Mouse (Mus musculus) liver, embryonic 14.5 days (tissue): ENCODE data around the gene Dnah14. TPM values are rescaled to one million over a fixed set of nuclear protein-coding genes. Genes with fewer than 3 reads are reported as not detected.
A peak's percentile ranks its signal among the peaks of the same experiment; 100 is the strongest.

Experiments
- ATAC-seq: fragments of 200-750 bp; cut with Nextera tagmentation; 2 replicates; pipeline ENCODE4 v1.8.0; 2017; ENCODE audit warnings: moderate number of reproducible peaks, mild to moderate bottlenecking, moderate library complexity; ENCODE audit not compliant: insufficient read depth
- DNase-seq, 3 experiments: peaks; one replicate each; pipeline ENCODE4 v3.0.0-alpha.2; 2012 to 2013; ENCODE audit warnings: low read depth in 3 of 3, low spot score in 3 of 3
- H3K27ac ChIP-seq: fragments of 300-500 bp; sonication (generic); 2 replicates; pipeline ENCODE4 v1.5.1; 2014; ENCODE audit warnings: moderate library complexity, mild to moderate bottlenecking, control low read depth, inconsistent platforms
- H3K27me3 ChIP-seq: fragments of 300-500 bp; sonication (generic); 2 replicates; pipeline ENCODE4 v1.6.1; 2014; ENCODE audit warnings: mild to moderate bottlenecking, low read length, moderate library complexity; ENCODE audit not compliant: control insufficient read depth, insufficient read depth
- H3K36me3 ChIP-seq: fragments of 300-500 bp; sonication (generic); replicated peaks from 2 replicates; pipeline ENCODE4 v1.6.1; 2014; ENCODE audit warnings: low read depth; ENCODE audit not compliant: control insufficient read depth, insufficient read depth
- H3K4me1 ChIP-seq, 2 experiments: fragments of 200-500 bp in 1 of 2; fragments of 300-500 bp in 1 of 2; sonication (generic) in 1 of 2; replicated peaks; 2 replicates each; pipeline ENCODE4 v1.6.1; 2012 to 2014; ENCODE audit warnings: antibody characterized with exemption in 1 of 2, inconsistent platforms in 1 of 2, low read length in 1 of 2; ENCODE audit not compliant: control insufficient read depth in 2 of 2, insufficient read depth in 2 of 2
- H3K4me2 ChIP-seq: fragments of 300-500 bp; sonication (generic); 2 replicates; pipeline ENCODE4 v1.6.1; 2014; ENCODE audit warnings: low read depth, mild to moderate bottlenecking, control low read depth, moderate library complexity
- H3K4me3 ChIP-seq, 2 experiments: fragments of 200-500 bp in 1 of 2; fragments of 300-500 bp in 1 of 2; sonication (generic) in 1 of 2; 2 replicates each; pipeline ENCODE4 v1.5.1; 2012 to 2014; ENCODE audit warnings: low read depth in 2 of 2, low read length in 2 of 2, mild to moderate bottlenecking in 2 of 2, control low read depth in 1 of 2, inconsistent platforms in 1 of 2, moderate library complexity in 1 of 2; ENCODE audit not compliant: insufficient read depth in 1 of 2
- H3K9ac ChIP-seq: fragments of 300-500 bp; sonication (generic); replicated peaks from 2 replicates; pipeline ENCODE4 v1.6.1; 2014; ENCODE audit warnings: mild to moderate bottlenecking, control low read depth, moderate library complexity
- H3K9me3 ChIP-seq: fragments of 300-500 bp; sonication (generic); 2 replicates; pipeline ENCODE4 v1.6.1; 2016; ENCODE audit warnings: low read length, mixed read lengths; ENCODE audit not compliant: control insufficient read depth
- CTCF ChIP-seq: IDR thresholded peaks from 2 replicates; pipeline ENCODE4 v1.5.1; 2016; ENCODE audit warnings: antibody characterized with exemption, low read depth, control low read depth
- EP300 ChIP-seq: IDR thresholded peaks from 2 replicates; pipeline ENCODE4 v1.6.1; 2016; ENCODE audit warnings: antibody characterized with exemption, low read depth
- WGBS: fragments of 180-500 bp; shearing (Covaris S2); extraction: QIAGEN DNeasy Blood & Tissue Kit; methylation state at CpG from one replicate; pipeline ENCODE4 v1.1.7; 2014; ENCODE audit not compliant: insufficient replicate concordance; 5-methylcytosine and 5-hydroxymethylcytosine counted together
- polyA plus RNA-seq, 2 experiments: library from polyadenylated mRNA; depleted of rRNA in 1 of 2; stranded (reverse) in 1 of 2; unstranded in 1 of 2; fragments of >200 nt; fragmentation: Nextera tagmentation in 1 of 2; extraction: Ambion mirVana in 1 of 2; gene quantifications; 2 replicates each; pipeline versions ENCODE4 v1.2.1 to v1.2.3; 2012 to 2014

The Dnah14 gene
- polyA plus RNA-seq, 2 experiments, result 0.03 to 5.0 TPM

DNA sequence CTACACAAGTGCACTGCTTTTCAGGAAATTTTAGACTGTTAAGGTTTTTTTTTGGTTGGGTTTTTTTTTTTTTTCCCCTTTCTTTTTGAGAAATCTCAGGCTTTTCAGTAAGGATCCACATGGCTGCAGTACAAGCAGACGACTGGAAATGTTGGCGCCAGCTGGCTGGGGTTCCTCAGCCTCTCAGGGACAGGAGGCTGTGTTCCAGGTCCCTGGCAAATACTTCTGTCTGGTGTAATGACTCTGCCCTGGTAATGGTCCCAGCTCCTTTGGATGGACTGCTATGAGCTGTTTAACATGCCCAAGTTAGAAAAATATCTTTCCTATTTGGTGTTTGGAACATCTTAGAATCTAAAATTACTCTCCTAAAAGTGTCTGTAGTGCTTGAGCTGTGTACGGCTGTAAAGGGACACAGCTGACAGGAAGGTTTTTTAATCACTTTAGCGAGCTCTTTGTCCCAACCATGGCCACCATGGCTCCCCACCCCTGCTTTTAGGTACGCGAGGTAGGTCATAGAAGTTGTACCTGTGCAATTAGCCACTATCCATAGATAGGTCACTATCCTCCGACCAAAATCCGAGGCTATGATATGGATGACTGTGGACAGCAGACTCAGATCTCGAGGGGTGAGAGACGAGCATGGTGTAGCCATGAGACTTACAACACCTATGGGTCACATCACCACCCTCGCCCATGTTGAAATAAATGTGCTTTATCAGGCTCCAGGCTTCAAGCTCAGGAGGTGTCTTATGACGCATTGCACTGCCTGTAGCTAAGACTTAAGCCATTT lies 275.4 kb downstream of the Dnah14 start:
- Histone ChIP-seq H3K4me3 (no peak overlapping the region), H3K9me3 (no peaks in the 10 kb centered on the region), H3K9ac (no peak overlapping the region), H3K27ac (no peak overlapping the region), H3K4me2 (no peak overlapping the region), H3K4me1 (no peaks in the 10 kb centered on the region), H3K36me3 (no peaks in the 10 kb centered on the region), H3K27me3 (no peaks in the 10 kb centered on the region; the same call in 1 of the 2 replicates)
- DNase-seq, result no peak
- ATAC-seq, result no peak
- no peak for TF ChIP-seq EP300
- TF ChIP-seq CTCF, result no peak
- WGBS, result 66% methylated on average over 12 of the region's 12 CpGs

DNA sequence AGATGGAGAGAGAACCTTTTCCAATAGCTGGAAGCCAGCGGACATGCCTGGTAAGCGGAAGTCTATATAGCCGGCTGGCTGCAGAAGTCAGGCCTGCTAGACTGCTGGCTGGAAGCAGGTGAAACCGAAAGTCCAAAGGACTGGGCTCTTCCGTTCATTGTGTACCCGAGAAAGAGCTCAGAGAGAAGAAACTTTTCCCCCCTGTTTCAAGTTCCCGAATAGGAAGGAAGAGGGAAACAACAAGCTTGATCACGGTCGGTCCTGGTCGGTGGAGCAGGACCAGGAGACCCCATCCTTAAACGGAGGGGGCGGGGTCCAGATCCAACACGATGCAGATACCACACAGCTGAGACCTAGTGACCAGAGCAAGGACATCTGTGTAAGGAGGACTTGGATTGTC lies 276.1 kb downstream of the Dnah14 start:
- ATAC-seq, result 0 out of 2 replicates have a peak, but pooled peaks have one; percentile 26
- Histone ChIP-seq H3K27me3 (no peaks in the 10 kb centered on the region; the same call in 1 of the 2 replicates), H3K4me2 (peak overlapping the region; percentile 48), H3K36me3 (no peaks in the 10 kb centered on the region), H3K9ac (no peak overlapping the region; the same call in 1 of the 2 replicates), H3K4me1 (no peaks in the 10 kb centered on the region), H3K27ac (no peak overlapping the region), H3K9me3 (no peaks in the 10 kb centered on the region), H3K4me3 (peak overlapping the region; percentile 30 to 38; a peak in 3 of 4 replicates)
- TF ChIP-seq EP300 (no peak), CTCF (no peak)
- WGBS, result 22% methylated on average over 13 of the region's 13 CpGs
- DNase-seq, result no peak

DNA sequence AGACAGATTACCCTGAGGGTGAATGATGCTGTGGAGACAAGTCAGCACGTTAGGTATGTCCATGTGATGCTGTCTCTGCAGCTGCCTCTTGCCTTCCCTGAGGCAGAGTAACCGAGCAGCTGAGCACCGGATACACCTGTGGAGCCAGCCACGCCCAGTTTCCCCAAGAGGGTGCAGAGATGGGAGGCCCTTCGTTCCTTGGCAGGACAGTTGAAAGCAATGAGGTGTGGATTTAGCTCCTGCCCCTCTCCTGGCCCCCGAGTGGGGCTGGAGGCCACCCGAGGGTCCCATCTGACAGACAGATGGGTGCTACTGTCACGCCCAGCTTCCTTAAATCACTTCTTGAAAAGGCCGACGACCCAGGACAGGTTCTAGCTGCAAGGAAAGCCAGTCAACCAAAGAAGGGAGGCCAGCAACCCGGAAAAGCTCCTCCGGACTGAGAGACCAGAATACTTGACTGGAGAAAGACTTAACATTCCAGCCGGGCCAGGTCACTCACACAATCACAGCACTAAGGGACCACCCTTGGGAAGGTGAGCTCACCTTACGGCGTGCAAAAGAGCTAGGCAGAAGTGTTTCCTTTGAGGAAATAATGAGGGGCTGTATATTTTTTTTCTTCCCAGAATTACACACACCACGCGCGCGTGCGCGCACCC lies 276.9 kb downstream of the Dnah14 start:
- Histone ChIP-seq H3K36me3 (no peaks in the 10 kb centered on the region), H3K4me3 (peak overlapping the region in 1 of 2 experiments; percentile 8; a peak in 1 of 4 replicates), H3K4me1 (no peaks in the 10 kb centered on the region), H3K9ac (no peak overlapping the region), H3K27me3 (no peaks in the 10 kb centered on the region; the same call in 1 of the 2 replicates), H3K4me2 (peak overlapping the region; percentile 49), H3K27ac (no peak overlapping the region), H3K9me3 (no peaks in the 10 kb centered on the region)
- 8% methylated on average over 19 of the region's 21 CpGs for WGBS
- TF ChIP-seq CTCF (no peak), EP300 (no peak)
- ATAC-seq (no peak), DNase-seq (no peak)

DNA sequence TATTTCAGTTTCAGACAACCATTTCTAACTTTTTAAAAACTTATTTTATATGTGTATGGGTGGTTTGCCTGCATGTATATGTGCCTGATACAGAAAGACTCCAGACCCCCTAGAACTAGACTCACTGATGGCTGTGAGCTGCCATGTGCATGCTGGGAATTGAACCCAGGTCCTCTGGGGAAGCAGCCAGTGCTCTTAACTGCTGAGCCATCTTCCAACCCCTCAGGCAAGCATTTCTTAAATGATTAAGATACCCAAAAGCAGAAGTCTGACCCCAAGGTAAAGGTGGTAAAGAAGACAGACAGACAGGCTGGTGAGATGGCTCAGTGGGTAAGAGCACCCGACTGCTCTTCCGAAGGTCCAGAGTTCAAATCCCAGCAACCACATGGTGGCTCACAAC lies 278.5 kb downstream of the Dnah14 start:
- Histone ChIP-seq H3K4me3 (no peak overlapping the region), H3K36me3 (no peaks in the 10 kb centered on the region), H3K27ac (no peak overlapping the region), H3K4me2 (no peak overlapping the region), H3K4me1 (no peaks in the 10 kb centered on the region), H3K9ac (no peak overlapping the region), H3K9me3 (no peaks in the 10 kb centered on the region), H3K27me3 (no peaks in the 10 kb centered on the region; the same call in 1 of the 2 replicates)
- DNase-seq (no peak), ATAC-seq (no peak)
- WGBS, result 90% methylated on average over 2 of the region's 2 CpGs
- TF ChIP-seq CTCF (no peak), EP300 (no peak)

DNA sequence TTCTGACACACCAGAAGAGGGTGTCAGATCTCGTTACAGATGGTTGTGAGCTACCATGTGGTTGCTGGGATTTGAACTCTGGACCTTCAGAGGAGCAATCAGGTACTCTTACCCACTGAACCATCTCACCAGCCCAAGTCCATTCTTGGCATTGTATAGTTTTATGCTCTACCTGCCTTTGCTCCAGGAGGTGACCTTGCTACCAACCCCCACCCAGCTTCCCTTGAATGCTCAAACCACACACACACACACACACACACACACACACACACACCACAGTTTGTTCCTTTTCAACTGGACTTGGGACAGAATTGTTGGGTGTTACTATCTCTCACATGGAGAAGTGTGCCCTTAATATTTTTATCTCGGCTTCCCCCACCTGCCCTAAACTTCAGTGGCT lies 280.0 kb downstream of the Dnah14 start:
- Histone ChIP-seq H3K9me3 (no peaks in the 10 kb centered on the region), H3K4me3 (no peak overlapping the region), H3K36me3 (no peaks in the 10 kb centered on the region), H3K27me3 (no peaks in the 10 kb centered on the region; the same call in 1 of the 2 replicates), H3K4me2 (no peak overlapping the region), H3K27ac (no peak overlapping the region), H3K4me1 (peaks cover 0 to 11% of the 10 kb centered on the region in 2 experiments; a peak in 2 of 4 replicates), H3K9ac (no peak overlapping the region)
- DNase-seq, result no peak
- ATAC-seq, result no peak
- no peak for TF ChIP-seq EP300
- TF ChIP-seq CTCF, result no peak
- WGBS, result 63% methylated on average over 2 of the region's 2 CpGs
